Mouse (Mus musculus) ES-Bruce4 (cell line): ENCODE data around the gene Tmem230. TPM values are rescaled to one million over a fixed set of nuclear protein-coding genes. Genes with fewer than 3 reads are reported as not detected.
"Not testable (repeated sequence)": the region's sequence is repeated elsewhere in the genome, so short reads cannot be mapped to it uniquely, and the experiment has no call there.

ENCODE experiments used
- H3K27ac ChIP-seq: 2 replicates; pipeline ENCODE4 v1.5.1; 2012; ENCODE audit warnings: low read length, inconsistent platforms; ENCODE audit not compliant: insufficient read depth
- H3K27me3 ChIP-seq: 2 replicates; pipeline ENCODE4 v1.6.1; 2012; ENCODE audit warnings: mild to moderate bottlenecking, low read length, inconsistent platforms; ENCODE audit not compliant: control insufficient read depth, poor library complexity, insufficient read depth, severe bottlenecking
- H3K36me3 ChIP-seq: 2 replicates; pipeline ENCODE4 v1.6.1; 2012; ENCODE audit warnings: inconsistent platforms, mild to moderate bottlenecking, low read length, moderate library complexity; ENCODE audit not compliant: control insufficient read depth, poor library complexity, insufficient read depth, severe bottlenecking
- H3K4me1 ChIP-seq: one replicate; pipeline ENCODE4 v1.8.1; 2011; ENCODE audit warnings: low read length; ENCODE audit not compliant: control insufficient read depth, insufficient read depth
- H3K4me3 ChIP-seq: 2 replicates; pipeline ENCODE4 v1.5.1; 2011; ENCODE audit warnings: low read depth, mild to moderate bottlenecking, low read length
- H3K9ac ChIP-seq: 2 replicates; pipeline ENCODE4 v1.6.1; 2012; ENCODE audit warnings: low read depth, mild to moderate bottlenecking, inconsistent platforms; ENCODE audit not compliant: poor library complexity, severe bottlenecking
- H3K9me3 ChIP-seq: replicated peaks from 2 replicates; pipeline ENCODE4 v1.6.1; 2012; ENCODE audit warnings: mild to moderate bottlenecking, low read length, inconsistent platforms; ENCODE audit not compliant: control insufficient read depth, poor library complexity, insufficient read depth, severe bottlenecking
- CTCF ChIP-seq: IDR thresholded peaks from one replicate; pipeline ENCODE4 v1.8.1; 2011; ENCODE audit warnings: low read depth, low read length
- EP300 ChIP-seq: IDR thresholded peaks from 2 replicates; pipeline ENCODE4 v1.6.1; 2011; ENCODE audit warnings: low read depth, low read length; ENCODE audit not compliant: insufficient read depth
- POLR2A ChIP-seq: IDR thresholded peaks from one replicate; pipeline ENCODE4 v1.8.1; 2011; ENCODE audit warnings: low read length; ENCODE audit not compliant: insufficient read depth
- polyA plus RNA-seq: library from polyadenylated mRNA; stranded (reverse); fragments of >200 nt; gene quantifications from 2 replicates; pipeline ENCODE4 v1.2.4, GENCODE M21; 2011; ENCODE audit warnings: low read depth; ENCODE audit not compliant: missing spikeins, insufficient read depth, insufficient read length

Gene Tmem230
- 46.0 and 47.7 TPM in 2 replicates for polyA plus RNA-seq

- Histone ChIP-seq H3K9ac (peak within 1 kb of the TSS; percentile 85), H3K9me3 (no peaks in the 10 kb centered on the region), H3K4me1 (no peaks in the 10 kb centered on the region), H3K27me3 (no peaks in the 10 kb centered on the region), H3K36me3 (peaks cover 36% of the 10 kb centered on the region), H3K4me3 (peak within 1 kb of the TSS; percentile 73), H3K27ac (peak within 1 kb of the TSS; percentile 43; the same call in 1 of the 2 replicates)
- no peak for TF ChIP-seq CTCF
- peak; percentile 60 for TF ChIP-seq POLR2A
- TF ChIP-seq EP300: 0 out of 2 replicates have a peak, but pooled peaks have one; percentile 30
Observed at GRCm38 (mm10) chr2:132247539-132248313, at the start of gene Tmem230. Gene Tmem230, minus strand, starts transcription at chr2:132247807.

GRCm38 (mm10) chr2:132293694-132294450, 46.3 kb upstream of the Tmem230 start:
- no peak for TF ChIP-seq POLR2A
- TF ChIP-seq EP300: no peak
- H3K4me1 ChIP-seq: no peaks in the 10 kb centered on the region
- H3K9ac ChIP-seq: no peak overlapping the region
- H3K36me3 ChIP-seq: peaks cover 28% of the 10 kb centered on the region
- H3K4me3 ChIP-seq: no peak overlapping the region
- H3K9me3 ChIP-seq: no peaks in the 10 kb centered on the region
- no peaks in the 10 kb centered on the region for H3K27me3 ChIP-seq
- H3K27ac ChIP-seq: no peak overlapping the region

- no peak overlapping the region for H3K4me3 ChIP-seq
- no peaks in the 10 kb centered on the region for H3K4me1 ChIP-seq
- no peak overlapping the region for H3K27ac ChIP-seq
- TF ChIP-seq POLR2A: no peak
- TF ChIP-seq EP300: no peak
- TF ChIP-seq CTCF: no peak
- H3K36me3 ChIP-seq: peaks cover 19% of the 10 kb centered on the region
- H3K27me3 ChIP-seq: no peaks in the 10 kb centered on the region
- no peak overlapping the region for H3K9ac ChIP-seq
- H3K9me3 ChIP-seq: no peaks in the 10 kb centered on the region
Observed at GRCm38 (mm10) chr2:132292083-132292482, 44.5 kb upstream of the Tmem230 start.

GRCm38 (mm10) chr2:132291265-132291664, 43.7 kb upstream of the Tmem230 start:
- no peak overlapping the region for H3K4me3 ChIP-seq
- no peaks in the 10 kb centered on the region for H3K4me1 ChIP-seq
- H3K9ac ChIP-seq: no peak overlapping the region
- TF ChIP-seq EP300: no peak
- no peak for TF ChIP-seq POLR2A
- no peak for TF ChIP-seq CTCF
- H3K9me3 ChIP-seq: no peaks in the 10 kb centered on the region
- H3K27me3 ChIP-seq: no peaks in the 10 kb centered on the region
- peaks cover 12% of the 10 kb centered on the region for H3K36me3 ChIP-seq
- no peak overlapping the region for H3K27ac ChIP-seq

DNA sequence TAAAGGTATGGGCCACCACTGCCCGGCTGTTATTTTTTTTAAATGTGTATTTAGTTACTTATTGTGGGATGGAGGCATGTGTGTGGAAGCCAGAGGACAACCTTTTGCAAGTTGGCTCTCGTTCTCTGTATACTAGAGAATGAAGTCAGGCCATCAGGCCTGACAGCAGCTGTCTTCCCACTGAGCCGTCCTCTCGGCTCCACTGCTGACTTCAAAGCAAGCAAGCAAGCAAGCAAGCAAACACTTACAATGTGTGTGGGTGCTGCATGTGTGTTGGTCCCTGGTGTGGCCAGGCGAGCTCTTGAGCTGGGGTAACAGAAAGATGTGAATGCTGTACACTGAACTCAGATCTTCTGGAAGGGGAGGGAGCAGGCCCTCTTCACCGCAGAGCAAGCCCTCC, 43.2 kb upstream of the Tmem230 start:
- Histone ChIP-seq H3K9ac (no peak overlapping the region), H3K4me3 (no peak overlapping the region), H3K9me3 (no peaks in the 10 kb centered on the region), H3K27ac (no peak overlapping the region), H3K4me1 (no peaks in the 10 kb centered on the region), H3K36me3 (peaks cover 12% of the 10 kb centered on the region), H3K27me3 (no peaks in the 10 kb centered on the region)
- no peak for TF ChIP-seq POLR2A

DNA sequence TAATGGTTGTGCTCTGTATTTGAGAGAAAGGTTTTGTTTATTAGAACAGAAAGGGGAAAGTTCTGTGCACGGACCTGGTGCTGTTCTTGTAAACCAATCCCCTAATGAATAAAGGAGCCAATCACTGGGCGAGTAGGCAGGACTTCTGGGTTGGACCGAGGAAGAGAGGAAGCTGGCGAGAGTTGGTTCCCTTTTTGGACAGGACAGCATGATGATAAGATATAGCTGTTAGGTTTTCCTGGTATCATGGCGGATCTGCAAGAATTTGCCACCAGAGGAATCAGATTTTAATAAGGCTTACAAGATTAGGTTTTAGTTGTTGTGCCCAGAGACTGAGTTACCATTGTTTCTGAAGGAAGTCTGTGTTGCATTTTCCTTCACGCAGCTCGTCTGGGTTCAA, 41.6 kb upstream of the Tmem230 start:
- H3K27ac ChIP-seq, H3K9me3 ChIP-seq, H3K4me3 ChIP-seq, H3K4me1 ChIP-seq, H3K36me3 ChIP-seq, H3K27me3 ChIP-seq, H3K9ac ChIP-seq: not testable (repeated sequence)
